Mouse (Mus musculus): Measurements from ENCODE around the gene St6galnac3.

The St6galnac3 gene

DNA sequence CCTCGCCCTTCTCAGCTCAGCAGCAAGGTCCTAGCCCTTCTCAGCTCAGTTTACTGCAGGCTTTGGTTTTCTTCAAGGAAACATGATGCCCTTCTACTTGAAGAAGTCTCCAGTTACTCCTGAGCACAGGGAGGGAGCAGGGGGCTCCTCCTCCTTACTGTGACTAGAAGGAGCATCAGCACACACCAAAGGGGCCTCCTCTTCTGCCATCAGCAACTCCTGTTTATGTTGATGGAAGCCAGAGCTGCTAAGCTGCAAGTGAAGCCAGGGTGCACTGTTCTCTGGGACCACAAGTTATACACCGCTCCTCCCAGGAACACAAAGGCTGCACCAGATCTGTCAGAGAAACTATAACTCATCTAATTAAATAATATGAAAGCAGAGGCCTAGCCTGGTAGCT is 34.4 kb downstream of the St6galnac3 start:
- DNase-seq (ENCODE audit: low spot score in 2 of 2) = no peak

GRCm38 (mm10) chr3:153689793-153690291 is 35.1 kb downstream of the St6galnac3 start:
- no peak for DNase-seq (ENCODE audit: low spot score in 2 of 2)

GRCm38 (mm10) chr3:153687896-153688295 is 37.1 kb downstream of the St6galnac3 start:
- no peak for DNase-seq (ENCODE audit: low spot score in 2 of 2)

- DNase-seq (ENCODE audit: low spot score in 2 of 2) = no peak
Observed at GRCm38 (mm10) chr3:153684909-153685308, 40.1 kb downstream of the St6galnac3 start.

- no peak for DNase-seq (ENCODE audit: low spot score in 2 of 2)
Observed at GRCm38 (mm10) chr3:153682303-153682702, 42.7 kb downstream of the St6galnac3 start.

DNA sequence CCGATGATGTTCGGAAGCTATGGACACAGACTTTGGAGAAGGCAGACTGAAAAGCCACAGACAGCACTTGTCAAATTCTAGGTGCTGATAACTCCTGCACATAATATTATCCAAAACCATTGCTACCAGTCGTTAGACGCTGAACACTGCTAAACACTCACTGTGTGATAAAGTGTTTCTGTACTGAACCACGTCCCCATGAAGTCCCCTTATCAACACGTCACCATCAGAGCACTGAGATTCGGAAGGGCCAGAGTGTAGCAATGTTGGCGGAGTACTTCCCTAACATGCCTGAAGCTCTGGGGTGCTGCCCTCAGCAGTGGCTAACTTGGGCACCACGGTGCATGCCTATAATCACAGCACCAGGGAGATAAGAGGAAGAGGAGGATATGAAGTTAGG is 43.3 kb downstream of the St6galnac3 start:
- DNase-seq (ENCODE audit: low spot score in 2 of 2) = no peak

DNA sequence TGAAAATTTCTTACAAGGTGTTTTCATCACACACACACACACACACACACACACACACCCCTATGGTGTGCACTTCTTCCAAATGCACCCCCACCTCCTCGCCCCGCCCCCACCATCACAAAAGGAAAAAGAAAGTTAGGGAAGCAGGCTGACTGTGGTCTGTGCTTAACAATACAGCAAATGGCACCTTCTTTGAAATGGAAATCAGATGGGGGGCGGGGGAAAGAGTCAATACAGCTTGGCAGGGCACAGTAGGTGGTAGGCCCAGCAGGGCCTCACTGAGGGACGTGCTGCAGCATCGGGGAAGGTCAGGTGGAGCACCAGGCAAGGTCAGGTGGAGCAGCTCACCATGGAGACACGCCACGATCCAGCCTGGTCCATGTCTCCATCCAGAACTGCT is 49.1 kb downstream of the St6galnac3 start:
- DNase-seq (ENCODE audit: low spot score in 2 of 2) = no peak

DNA sequence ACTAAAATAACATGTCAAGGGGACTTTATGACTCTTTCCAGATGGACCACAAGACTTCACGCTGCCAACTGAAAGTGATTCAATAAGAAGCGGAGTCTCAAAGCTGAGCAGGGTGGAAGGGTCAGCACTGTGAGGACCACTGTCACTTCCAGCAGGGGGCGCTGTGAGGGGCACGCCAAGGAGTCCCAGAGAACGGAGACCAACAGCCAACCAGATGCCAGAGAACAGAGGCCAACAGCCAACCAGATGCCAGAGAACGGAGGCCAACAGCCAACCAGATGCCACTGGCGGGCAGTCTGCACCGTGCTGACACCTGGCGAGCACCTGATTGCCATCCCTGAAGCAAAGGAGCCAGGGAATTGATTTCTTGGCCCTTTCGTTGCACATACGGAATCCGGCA is 49.9 kb downstream of the St6galnac3 start:
- no peak for DNase-seq (ENCODE audit: low spot score in 2 of 2)

GRCm38 (mm10) chr3:153674359-153674758 is 50.6 kb downstream of the St6galnac3 start:
- DNase-seq (ENCODE audit: low spot score in 2 of 2) = no peak

DNA sequence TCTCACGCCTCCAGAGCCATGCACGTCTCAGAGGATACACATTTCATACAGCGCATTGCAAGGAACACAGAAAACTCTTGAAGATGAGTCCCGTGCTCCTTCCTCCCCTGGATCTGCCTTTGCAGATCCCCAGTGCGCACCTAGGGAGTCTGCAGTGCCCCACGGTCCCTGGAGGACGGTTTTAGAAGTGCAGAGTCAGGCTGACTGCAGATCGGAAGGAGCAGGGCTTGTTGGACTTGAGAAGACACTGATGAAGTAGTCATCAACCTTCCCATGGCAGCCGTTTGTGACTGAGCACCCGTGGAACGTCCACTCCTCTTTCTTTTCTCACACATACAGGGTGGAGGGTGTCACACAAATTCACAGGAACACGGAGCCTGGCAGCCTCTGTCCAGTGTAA is 51.5 kb downstream of the St6galnac3 start:
- no peak for DNase-seq (ENCODE audit: low spot score in 2 of 2)

- DNase-seq (ENCODE audit: low spot score in 2 of 2) = no peak
Observed at GRCm38 (mm10) chr3:153670953-153671674, 53.9 kb downstream of the St6galnac3 start.

DNA sequence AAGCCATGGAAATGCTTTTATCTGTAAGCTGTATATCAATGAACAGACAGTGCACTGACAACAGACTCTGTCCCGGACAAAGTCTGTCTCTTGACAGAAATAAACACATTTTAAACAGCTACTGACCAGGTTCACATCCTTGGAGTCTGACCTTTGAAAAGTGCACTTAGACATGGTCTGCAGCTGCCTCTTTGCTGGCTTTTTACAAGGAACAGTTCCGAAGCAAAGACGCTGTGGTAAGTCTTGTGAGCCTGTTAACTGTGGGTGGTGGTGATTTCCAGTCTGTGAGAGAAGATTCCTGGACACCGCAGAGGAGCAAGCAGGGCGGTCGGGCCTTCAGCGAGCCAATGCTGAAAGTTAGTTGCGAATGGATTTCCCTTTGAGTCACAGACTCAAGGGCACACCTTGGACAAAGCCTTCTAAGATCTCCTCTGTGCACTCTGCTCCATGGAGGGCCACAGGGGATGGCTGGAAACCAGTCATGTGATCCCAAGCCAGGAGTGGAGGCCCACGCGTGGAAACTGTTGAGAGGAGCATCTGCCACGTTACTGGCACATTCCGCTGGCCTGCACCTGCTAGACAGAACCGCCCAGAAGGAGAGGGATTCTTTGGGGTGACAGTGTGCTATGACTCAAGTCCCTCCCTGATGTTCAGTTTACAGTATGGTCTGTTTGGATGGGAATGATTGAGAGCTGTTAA is 55.1 kb downstream of the St6galnac3 start:
- DNase-seq (ENCODE audit: low spot score in 2 of 2) = no peak

GRCm38 (mm10) chr3:153669329-153669728 is 55.6 kb downstream of the St6galnac3 start:
- DNase-seq (ENCODE audit: low spot score in 2 of 2) = no peak

GRCm38 (mm10) chr3:153668447-153669290 is 56.3 kb downstream of the St6galnac3 start:
- DNase-seq (ENCODE audit: low spot score in 2 of 2) = no peak

- DNase-seq (ENCODE audit: low spot score in 2 of 2) = no peak
Observed at GRCm38 (mm10) chr3:153664696-153665095, 60.3 kb downstream of the St6galnac3 start.

- no peak for DNase-seq (ENCODE audit: low spot score in 2 of 2)
Observed at GRCm38 (mm10) chr3:153663841-153664427, 61.0 kb downstream of the St6galnac3 start.

- DNase-seq (ENCODE audit: low spot score in 2 of 2) = no peak
Observed at GRCm38 (mm10) chr3:153662796-153663195, 62.2 kb downstream of the St6galnac3 start.

DNA sequence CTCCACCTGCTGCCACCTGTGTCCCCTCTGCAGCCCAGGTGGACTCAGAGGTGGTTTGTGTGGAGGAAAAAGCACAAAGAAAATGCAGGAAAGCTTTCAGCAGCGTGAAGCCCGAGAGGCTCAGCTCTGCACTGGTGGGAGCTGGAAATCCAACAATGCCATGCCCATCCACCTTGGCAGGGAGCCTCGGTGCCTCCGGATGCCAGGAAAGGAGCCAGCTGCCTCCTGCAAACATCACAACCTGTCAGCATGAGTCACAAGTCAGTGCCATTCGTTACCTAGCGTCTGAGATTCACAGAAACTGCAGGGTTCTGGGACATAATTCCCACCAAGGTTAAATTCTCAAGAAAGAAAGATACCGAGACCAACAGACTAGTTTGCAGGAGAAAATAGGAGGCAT is 63.0 kb downstream of the St6galnac3 start:
- peak; percentile 24 to 26 for DNase-seq (ENCODE audit: low spot score in 2 of 2)

GRCm38 (mm10) chr3:153659575-153660168 is 65.3 kb downstream of the St6galnac3 start:
- no peak for DNase-seq (ENCODE audit: low spot score in 2 of 2)

DNA sequence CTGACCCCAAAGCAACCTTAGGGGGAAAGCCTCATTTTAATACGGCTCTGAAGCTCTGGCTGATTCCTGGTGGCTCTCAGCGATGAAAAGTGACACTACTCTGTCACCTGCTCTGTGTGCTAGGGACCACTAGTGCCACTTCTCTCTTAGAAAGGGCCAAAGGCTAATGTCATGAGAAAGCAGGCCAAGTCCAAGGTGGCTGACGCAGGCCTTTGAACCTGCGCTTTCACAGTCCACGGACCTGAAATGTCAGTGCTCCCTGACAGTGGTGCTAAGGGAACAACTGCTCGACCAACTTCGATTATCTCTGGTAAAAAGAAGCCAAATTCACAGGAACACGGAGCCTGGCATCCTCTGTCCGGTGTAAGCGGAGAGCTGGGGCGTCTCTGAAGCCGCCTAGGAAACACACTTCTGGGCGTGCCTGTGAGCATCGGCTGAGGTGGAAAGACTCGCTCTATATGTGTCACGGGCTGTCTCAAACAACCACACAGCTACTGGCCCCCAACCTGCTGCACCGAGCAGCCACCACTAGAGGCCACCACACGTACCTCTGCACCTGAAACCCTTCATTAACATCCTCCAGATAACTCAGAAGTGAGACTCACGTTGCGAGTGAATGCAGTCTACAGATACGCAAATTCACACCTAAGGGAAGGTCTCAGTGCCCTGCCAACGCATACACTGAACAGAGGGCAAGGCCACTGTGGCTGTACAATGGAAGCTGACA is 66.8 kb downstream of the St6galnac3 start:
- peak; percentile 24 to 39 for DNase-seq (ENCODE audit: low spot score in 2 of 2)

- peak; percentile 55 to 66 for DNase-seq (ENCODE audit: low spot score in 2 of 2)
Observed at GRCm38 (mm10) chr3:153655071-153655470, 69.9 kb downstream of the St6galnac3 start.
